Mouse (Mus musculus) heart, adult 2 months (tissue): ENCODE results near the gene Wrap53.

Experiments
- CTCF ChIP-seq: fragments of 200-600 bp; IDR thresholded peaks from 2 replicates; pipeline ENCODE4 v1.8.1; 2022; ENCODE audit warnings: antibody characterized with exemption, mild to moderate bottlenecking, moderate library complexity
- POLR2A ChIP-seq: fragments of 200-500 bp; IDR thresholded peaks from 2 replicates; pipeline ENCODE4 v1.6.1; 2011; ENCODE audit warnings: mild to moderate bottlenecking, low read depth, low read length, control low read depth; ENCODE audit not compliant: insufficient read depth

DNA sequence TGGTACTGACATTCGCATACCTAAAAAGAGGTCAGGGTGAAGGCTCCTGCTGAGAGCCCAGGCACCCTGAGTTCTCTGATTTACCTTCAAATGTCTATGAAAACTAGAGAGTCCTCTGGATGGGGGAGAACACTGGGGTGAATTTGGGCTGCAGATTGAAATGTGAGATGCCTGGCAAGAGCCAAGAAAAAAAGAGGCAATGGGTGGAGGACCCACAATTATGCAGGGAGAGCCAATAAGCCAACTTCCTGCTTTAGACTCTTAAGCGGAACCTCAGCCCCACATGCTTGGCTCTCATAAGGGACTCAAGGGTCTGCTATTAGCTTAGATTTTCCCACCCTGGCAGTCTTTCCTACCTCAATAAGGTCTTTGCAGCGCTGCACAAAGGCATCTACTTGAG, 63.4 kb downstream of the Wrap53 start:
- TF ChIP-seq POLR2A (no peak), CTCF (no peak)
